Mouse (Mus musculus) embryonic fibroblast, embryonic 13.5 days (primary cell): ENCODE results near the gene Plce1.

Experiments
- CTCF ChIP-seq: IDR thresholded peaks from 2 replicates; pipeline ENCODE4 v1.5.1; 2011; ENCODE audit warnings: mild to moderate bottlenecking, control low read depth, low read length, moderate library complexity, borderline replicate concordance; ENCODE audit not compliant: insufficient read depth
- POLR2A ChIP-seq: IDR thresholded peaks from 2 replicates; pipeline ENCODE4 v1.6.1; 2011; ENCODE audit warnings: low read depth, mild to moderate bottlenecking, control low read depth, low read length, moderate library complexity

DNA sequence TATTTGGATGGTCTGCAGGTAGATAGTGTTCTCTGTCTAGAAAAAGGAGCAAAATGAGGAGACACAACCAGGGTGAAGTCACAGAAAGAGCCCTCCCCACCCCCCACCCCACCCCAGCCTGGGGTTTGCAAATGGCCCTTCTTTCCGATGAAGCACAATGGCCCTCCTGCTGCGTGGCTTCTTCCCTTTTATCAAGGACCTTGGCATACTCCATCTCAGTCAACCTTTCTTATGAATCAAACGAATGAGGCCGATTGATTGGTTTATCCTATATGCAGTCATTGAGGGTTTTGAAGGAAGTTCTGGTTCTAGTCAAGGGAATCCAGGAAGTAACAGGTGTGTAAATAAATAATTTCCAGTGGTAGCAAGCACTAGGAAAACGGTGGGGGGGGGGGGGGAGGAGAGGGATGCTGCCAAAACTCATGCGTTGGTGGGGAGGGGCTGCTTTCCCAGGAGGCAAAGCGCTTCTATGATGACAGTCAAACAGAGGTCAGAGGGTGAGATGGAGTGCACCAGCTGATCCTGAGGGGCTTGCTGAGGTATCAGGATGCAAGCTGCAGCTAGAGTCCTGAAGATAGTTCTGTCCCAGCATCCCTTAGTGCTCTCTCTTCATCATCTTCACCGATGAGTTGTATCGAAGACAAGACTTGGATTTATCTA lies 27.2 kb downstream of the Plce1 start:
- TF ChIP-seq CTCF (no peak), POLR2A (no peak)
